Mouse (Mus musculus) cerebral cortex, adult 2 months (tissue): ENCODE results near the gene Tcl1b5.

Experiments used
- WGBS: fragments of 180-500 bp; shearing (Covaris S2); methylation state at CpG from one replicate; pipeline ENCODE4 v1.1.7; 2018; 5-methylcytosine and 5-hydroxymethylcytosine counted together

The Tcl1b5 gene

DNA sequence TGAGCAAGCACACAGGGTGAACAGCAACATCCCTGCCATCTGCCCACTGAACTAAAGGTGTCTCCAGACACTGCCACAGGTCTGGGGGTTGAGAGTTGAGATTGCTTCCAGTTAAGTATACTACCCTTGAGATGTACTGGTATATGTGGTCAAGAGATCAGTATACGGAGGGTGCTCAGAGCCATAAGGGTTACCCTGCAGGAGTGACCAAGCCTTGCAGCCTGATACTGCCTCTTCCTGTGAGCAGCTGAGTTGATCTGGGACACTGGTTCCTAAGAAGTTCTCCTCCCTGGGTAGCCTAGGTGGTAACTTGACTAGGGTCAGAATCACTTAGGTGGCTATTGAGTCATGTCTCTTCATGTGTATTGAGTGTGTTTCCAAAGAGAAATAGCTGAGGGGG is 32.3 kb downstream of the Tcl1b5 start:
- WGBS: 96% methylated on average over 1 of the region's 1 CpGs

GRCm38 (mm10) chr12:105209231-105209630 is 33.1 kb downstream of the Tcl1b5 start:
- WGBS: 96% methylated on average over 7 of the region's 7 CpGs

- WGBS: 94% methylated on average over 7 of the region's 7 CpGs
These were observed 41.1 kb downstream of the Tcl1b5 start for GRCm38 (mm10) chr12:105217101-105217760.

GRCm38 (mm10) chr12:105222601-105223319 is 46.6 kb downstream of the Tcl1b5 start, which contains the start of gene Tcl1:
TSS of gene Tcl1 (minus strand) at chr12:105222793.
- 91% methylated on average over 22 of the region's 22 CpGs for whole genome bisulfite sequencing

GRCm38 (mm10) chr12:105224621-105225320 is 48.6 kb downstream of the Tcl1b5 start:
- WGBS: 51% methylated on average over 16 of the region's 16 CpGs
